Comparison of ENCODE assay signal across 8 mouse cellular contexts in genomic region chr11:3153666-3154397, GRCm38 (mm10). TPM values are rescaled to one million over a fixed set of nuclear protein-coding genes. Genes with fewer than 3 reads are reported as not detected.
A peak's percentile ranks its signal among the peaks of the same experiment; 100 is the strongest.
DNase-seq lines count a peak whose midpoint lies in the region; ATAC-seq and TF ChIP-seq lines count a peak whose summit lies in the region.
"Not testable (repeated sequence)": the region's sequence is repeated elsewhere in the genome, so short reads cannot be mapped to it uniquely, and the experiment has no call there.

No protein-coding gene starts in this region.

- ATAC-seq in forebrain, postnatal 0 days: peak; percentile 23
- peak; percentile 31 for ATAC-seq in liver, embryonic 12.5 days
- peak; percentile 64 for ATAC-seq in stomach, embryonic 16.5 days (ENCODE audit: insufficient read depth, low FRiP score)

- not testable (repeated sequence) for H3K4me3 ChIP-seq in cerebellum, adult 2 months (replicated peaks; ENCODE audit: insufficient read depth, low read depth, low read length); forebrain, postnatal 0 days (ENCODE audit: low read depth, low read length); liver, embryonic 12.5 days; stomach, embryonic 16.5 days (replicated peaks; ENCODE audit: low read length)

- TF ChIP-seq POLR2A in cerebellum, adult 2 months (IDR thresholded peaks at IDR 0.05; ENCODE audit: borderline replicate concordance, insufficient read depth, low read length): not testable (repeated sequence)

- not testable (repeated sequence) for H3K4me1 ChIP-seq in cerebellum, adult 2 months (ENCODE audit: control insufficient read depth, insufficient read depth, low read length); forebrain, postnatal 0 days (ENCODE audit: insufficient read depth); liver, embryonic 12.5 days; stomach, embryonic 16.5 days (ENCODE audit: control insufficient read depth, insufficient read depth, low read length)

- not testable (repeated sequence) for H3K36me3 ChIP-seq in forebrain, postnatal 0 days (ENCODE audit: insufficient read depth); stomach, embryonic 16.5 days (ENCODE audit: control insufficient read depth, insufficient read depth, low read length)
- peaks cover 14% of the 10 kb centered on the region for H3K36me3 ChIP-seq in liver, embryonic 12.5 days

- not testable (repeated sequence) for H3K9ac ChIP-seq in forebrain, postnatal 0 days; liver, embryonic 12.5 days; stomach, embryonic 16.5 days (ENCODE audit: low read length)

- not testable (repeated sequence) for H3K27ac ChIP-seq in cerebellum, adult 2 months (ENCODE audit: insufficient read depth, low read length); forebrain, postnatal 0 days (ENCODE audit: low read depth, low read length); liver, embryonic 12.5 days; stomach, embryonic 16.5 days (ENCODE audit: low read length)

- H3K27me3 ChIP-seq in cerebellum, adult 2 months (ENCODE audit: control insufficient read depth, insufficient read depth, low read length); forebrain, postnatal 0 days (ENCODE audit: insufficient read depth, low read length); liver, embryonic 12.5 days (replicated peaks); stomach, embryonic 16.5 days (ENCODE audit: control insufficient read depth, insufficient read depth, low read length): not testable (repeated sequence)

- DNase-seq in B cell, adult 2 months: peak; percentile 58 to 59
- DNase-seq in cerebellum, adult 2 months: peak; percentile 36 to 39
- not testable (repeated sequence) for DNase-seq in forebrain, postnatal 0 days
- peak; percentile 46 to 62 for DNase-seq in heart, postnatal 14 days
- DNase-seq in kidney, postnatal 36 days: peak; percentile 47 to 57
- DNase-seq in naive thymus-derived CD4-positive, alpha-beta T cell, adult 2 months (ENCODE audit: low read depth): peak; percentile 27

- H3K9me3 ChIP-seq in forebrain, postnatal 0 days (ENCODE audit: low read length); stomach, embryonic 16.5 days (replicated peaks; ENCODE audit: control insufficient read depth, low read length): not testable (repeated sequence)
- H3K9me3 ChIP-seq in liver, embryonic 12.5 days (replicated peaks): peaks cover 13% of the 10 kb centered on the region

- H3K4me2 ChIP-seq in forebrain, postnatal 0 days (ENCODE audit: low read depth); liver, embryonic 12.5 days; stomach, embryonic 16.5 days (ENCODE audit: low read depth, low read length): not testable (repeated sequence)

- TF ChIP-seq CTCF in cerebellum, adult 2 months (IDR thresholded peaks at IDR 0.05; ENCODE audit: borderline replicate concordance, insufficient read depth, low read depth, low read length); forebrain, postnatal 0 days (IDR thresholded peaks at IDR 0.05; ENCODE audit: low read depth): not testable (repeated sequence)

- intact Hi-C loops in heart, postnatal 14 days (cut with DNase I): not testable (repeated sequence)

- 71% methylated on average over 1 of the region's 1 CpGs for WGBS in cerebellum, adult 2 months
- 77% methylated on average over 1 of the region's 1 CpGs for WGBS in forebrain, postnatal 0 days
- WGBS in liver, embryonic 12.5 days (ENCODE audit: insufficient replicate concordance): 73% methylated on average over 1 of the region's 1 CpGs
- WGBS in stomach, embryonic 16.5 days: 68% methylated on average over 1 of the region's 1 CpGs

RNA-seq across cellular contexts. Expression of gene Sfi1, which starts 39.4 kb away (rescaled TPM):
- polyA plus RNA-seq in cerebellum, adult 2 months (2012; rRNA removed): 24.1 and 26.6 TPM in 2 replicates
- total RNA-seq in forebrain, postnatal 0 days (2014; rRNA removed): 17.7 and 22.8 TPM in 2 replicates
- 4.7 and 8.7 TPM in 2 replicates for polyA plus RNA-seq in forebrain, postnatal 0 days (2015; fragmentation: Nextera tagmentation; extraction: Ambion mirVana)
- 10 to 100 TPM; 22.6 to 24.0 TPM for total RNA-seq in heart, postnatal 14 days (2021)
- 6.5 and 6.9 TPM in 2 replicates for polyA plus RNA-seq in liver, embryonic 12.5 days (2016; fragmentation: Nextera tagmentation; extraction: Ambion mirVana)
- 14.6 and 15.3 TPM in 2 replicates for polyA plus RNA-seq in stomach, embryonic 16.5 days (2015; fragmentation: Nextera tagmentation; extraction: Ambion mirVana)

RNA-seq across cellular contexts. Expression of gene Eif4enif1, which starts 48.4 kb away (rescaled TPM):
- 57.4 and 59.0 TPM in 2 replicates for polyA plus RNA-seq in cerebellum, adult 2 months (2012; rRNA removed)
- 55.6 and 79.4 TPM in 2 replicates for total RNA-seq in forebrain, postnatal 0 days (2014; rRNA removed)
- 31.4 and 36.5 TPM in 2 replicates for polyA plus RNA-seq in forebrain, postnatal 0 days (2015; fragmentation: Nextera tagmentation; extraction: Ambion mirVana)
- 10 to 100 TPM; 41.5 to 43.0 TPM for total RNA-seq in heart, postnatal 14 days (2021)
- polyA plus RNA-seq in liver, embryonic 12.5 days (2016; fragmentation: Nextera tagmentation; extraction: Ambion mirVana): 38.8 and 44.4 TPM in 2 replicates
- polyA plus RNA-seq in stomach, embryonic 16.5 days (2015; fragmentation: Nextera tagmentation; extraction: Ambion mirVana): 38.4 and 38.9 TPM in 2 replicates
